Mouse (Mus musculus) layer of hippocampus, postnatal 36 days (tissue): ENCODE measurements at regions not wholly inside any gene's neighbourhood (a gene's known extent, or its start where the extent isn't known, plus 50 kb on each side); places are given as distances from the start of the nearest gene placed in this dataset.
A peak's percentile ranks its signal among the peaks of the same experiment; 100 is the strongest.

Experiments used
- DNase-seq, 2 experiments: peaks; one replicate each; pipeline ENCODE4 v3.0.0; 2022

GRCm38 (mm10) chr19:44626261-44626660 lies 63.6 kb downstream of the Hif1an start:
- DNase-seq, result no peak

- DNase-seq, result no peak
Measured at GRCm38 (mm10) chr19:44629705-44630104, 67.1 kb downstream of the Hif1an start.

- no peak for DNase-seq
Measured at GRCm38 (mm10) chr19:44631356-44632007, 68.8 kb downstream of the Hif1an start.

- DNase-seq, result no peak
Measured at GRCm38 (mm10) chr19:44637145-44637719, 74.6 kb downstream of the Hif1an start.

- DNase-seq, result no peak
Measured at GRCm38 (mm10) chr19:44640021-44640420, 77.4 kb downstream of the Hif1an start.

GRCm38 (mm10) chr19:44640551-44640950 lies 77.9 kb downstream of the Hif1an start:
- no peak for DNase-seq

DNA sequence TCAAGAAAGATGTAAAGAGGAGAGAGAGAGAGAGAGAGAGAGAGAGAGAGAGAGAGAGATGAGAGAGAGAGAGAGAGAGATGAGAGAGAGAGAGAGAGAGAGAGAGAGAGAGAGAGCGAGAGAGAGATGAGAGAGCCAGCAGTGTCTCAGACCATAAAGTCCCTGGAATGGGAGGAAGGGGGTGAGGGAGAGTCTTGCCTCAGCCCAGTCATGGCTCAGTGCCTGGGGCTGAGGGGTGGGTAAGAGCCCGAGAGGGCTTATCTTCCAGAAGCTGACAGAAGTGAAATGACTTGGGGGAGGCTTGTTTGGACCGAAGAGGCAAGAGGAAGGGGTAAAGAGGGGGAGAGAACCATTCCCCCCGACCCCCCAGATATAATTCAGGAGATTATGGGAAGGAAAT lies 79.6 kb downstream of the Hif1an start:
- no peak for DNase-seq

DNA sequence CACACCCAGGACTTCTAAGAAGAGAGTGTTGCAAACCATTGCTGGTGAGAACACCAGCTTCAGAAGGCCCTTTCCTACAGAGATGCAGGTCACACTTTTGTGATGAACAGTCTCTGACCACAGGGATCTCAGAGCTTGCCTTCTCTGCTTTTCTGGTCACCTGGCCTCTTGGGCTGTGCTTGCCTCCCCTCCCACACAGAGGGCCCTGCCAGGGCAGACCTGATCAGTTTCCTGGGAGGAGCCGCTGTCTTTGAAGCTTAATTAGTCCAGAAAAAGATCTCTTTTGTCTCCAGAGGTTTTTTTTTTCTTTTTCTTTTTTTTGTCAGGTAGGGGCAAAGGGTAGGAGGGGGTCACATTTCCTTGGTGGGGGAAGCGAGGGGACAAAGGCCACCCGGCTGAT lies 81.7 kb downstream of the Hif1an start:
- no peak for DNase-seq

DNA sequence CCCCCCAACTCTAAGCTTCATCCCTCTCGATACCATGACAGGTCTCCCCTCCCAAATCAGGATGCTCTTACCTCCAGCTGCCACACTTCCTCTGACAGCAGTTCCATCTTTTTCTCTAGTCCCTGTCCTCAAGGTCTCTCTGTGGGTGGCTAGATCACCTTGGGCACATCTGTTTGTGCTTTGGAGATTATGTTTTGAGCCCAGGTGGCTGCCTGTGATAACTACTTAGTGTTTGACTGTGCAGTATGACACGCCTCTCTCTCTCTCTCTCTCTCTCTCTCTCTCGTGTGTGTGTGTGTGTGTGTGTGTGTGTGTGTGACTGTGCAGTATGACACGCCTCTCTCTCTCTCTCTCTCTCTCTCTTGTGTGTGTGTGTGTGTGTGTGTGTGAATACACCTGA lies 82.3 kb downstream of the Hif1an start:
- DNase-seq, result no peak

GRCm38 (mm10) chr19:44646548-44646947 lies 83.9 kb downstream of the Hif1an start:
- DNase-seq, result no peak

- no peak for DNase-seq
Measured at GRCm38 (mm10) chr19:44649206-44649605, 86.6 kb downstream of the Hif1an start.

- DNase-seq, result no peak
Measured at GRCm38 (mm10) chr19:44650841-44651240, 88.2 kb downstream of the Hif1an start.

GRCm38 (mm10) chr19:44651605-44652004 lies 89.0 kb downstream of the Hif1an start:
- DNase-seq, result no peak

GRCm38 (mm10) chr19:44655719-44656118 lies 93.1 kb downstream of the Hif1an start:
- DNase-seq, result no peak

GRCm38 (mm10) chr19:44659316-44659715 lies 96.5 kb upstream of the Pax2 start:
- DNase-seq, result no peak

DNA sequence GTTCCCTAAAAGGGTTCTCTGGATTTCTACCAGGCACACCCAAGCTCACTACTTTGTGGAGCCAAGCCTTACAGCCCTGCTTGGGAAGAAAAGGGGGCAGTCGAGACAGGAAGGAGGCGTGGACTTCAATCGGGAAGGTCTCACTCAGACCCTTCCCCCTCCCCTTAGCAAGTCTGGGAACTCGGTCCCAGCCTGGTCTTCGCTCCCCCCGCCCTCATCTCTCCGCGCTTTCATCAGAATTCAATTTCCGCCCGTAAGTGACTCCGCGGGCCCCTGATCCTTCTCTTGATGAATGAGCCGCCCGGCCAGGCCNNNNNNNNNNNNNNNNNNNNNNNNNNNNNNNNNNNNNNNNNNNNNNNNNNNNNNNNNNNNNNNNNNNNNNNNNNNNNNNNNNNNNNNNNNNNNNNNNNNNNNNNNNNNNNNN lies 86.3 kb upstream of the Pax2 start:
- DNase-seq, result no peak

DNA sequence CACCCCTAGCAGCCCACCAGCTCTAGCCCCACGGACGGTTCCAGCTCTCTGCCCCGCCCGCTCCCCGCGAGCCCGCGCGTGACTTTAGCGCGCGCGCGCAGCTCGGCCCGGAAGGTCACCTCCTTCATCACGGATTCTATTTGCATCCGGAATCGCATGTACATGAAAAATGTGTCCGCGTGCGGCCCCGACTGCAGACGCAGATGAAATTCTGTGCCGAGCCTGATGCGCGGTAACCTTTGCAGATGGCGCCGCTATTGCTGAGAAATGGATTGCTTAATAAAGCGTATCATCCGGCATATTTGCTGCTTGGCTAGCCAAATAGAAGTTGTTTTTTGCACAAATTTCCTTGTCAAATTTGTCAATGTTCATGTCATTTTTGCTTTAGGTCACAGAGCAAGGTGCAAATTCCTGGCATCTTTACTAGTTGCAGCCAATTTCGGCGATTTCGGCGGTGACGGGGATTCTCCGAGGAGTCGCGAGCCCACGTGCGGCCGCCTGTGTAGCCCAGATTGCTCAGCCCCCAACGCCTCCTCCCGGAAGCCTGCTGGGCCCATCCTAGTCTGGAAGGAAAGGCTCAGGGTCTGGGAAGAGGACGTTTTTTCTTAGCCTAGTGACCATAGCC lies 81.1 kb upstream of the Pax2 start:
- no peak for DNase-seq

DNA sequence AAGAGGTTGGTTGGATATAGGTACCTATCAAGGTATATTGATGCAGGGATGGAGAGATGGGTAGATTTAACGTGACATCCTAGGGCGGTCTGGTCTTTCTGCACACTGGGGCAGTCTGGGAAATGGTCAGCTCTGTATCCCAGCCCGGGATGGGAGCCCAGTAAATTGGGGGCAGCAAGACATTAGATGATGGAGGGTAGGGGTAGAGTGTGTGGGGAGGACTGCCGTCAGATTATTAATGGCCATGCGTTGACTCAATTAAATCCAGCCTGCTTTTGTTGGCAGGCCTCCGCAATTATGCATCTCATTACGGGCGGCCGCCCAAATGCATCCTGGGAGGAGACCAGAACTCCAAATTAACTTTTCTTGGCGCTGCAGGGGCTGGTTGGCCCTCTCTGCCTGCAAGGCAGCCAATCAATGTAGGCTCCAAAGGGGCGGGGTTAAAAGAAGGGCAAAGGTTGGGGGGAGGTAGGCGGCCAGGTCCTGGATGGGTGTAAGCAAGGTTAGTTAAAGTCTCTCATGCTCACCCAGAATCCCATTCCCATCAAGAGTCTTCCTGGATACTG lies 79.2 kb upstream of the Pax2 start:
- no peak for DNase-seq

DNA sequence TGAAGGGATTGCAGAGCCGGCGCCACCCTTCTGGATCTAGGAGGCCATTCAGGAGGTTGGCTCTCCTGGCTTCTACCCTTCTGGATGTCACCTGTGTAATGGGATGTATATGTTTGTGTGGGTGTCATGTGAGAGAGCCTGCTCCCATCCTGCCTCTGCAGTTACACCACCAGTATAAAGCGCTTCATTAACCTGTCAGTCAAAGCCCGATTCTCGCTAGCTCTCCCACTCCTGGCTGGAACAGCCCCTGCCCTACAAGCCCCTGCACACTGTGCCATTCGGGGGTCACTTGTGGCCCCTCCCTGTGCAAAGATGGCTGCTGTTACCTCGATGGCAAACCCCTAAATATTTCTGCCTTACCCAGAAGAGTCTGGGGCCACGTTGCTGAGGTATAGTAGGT lies 78.5 kb upstream of the Pax2 start:
- DNase-seq, result no peak

DNA sequence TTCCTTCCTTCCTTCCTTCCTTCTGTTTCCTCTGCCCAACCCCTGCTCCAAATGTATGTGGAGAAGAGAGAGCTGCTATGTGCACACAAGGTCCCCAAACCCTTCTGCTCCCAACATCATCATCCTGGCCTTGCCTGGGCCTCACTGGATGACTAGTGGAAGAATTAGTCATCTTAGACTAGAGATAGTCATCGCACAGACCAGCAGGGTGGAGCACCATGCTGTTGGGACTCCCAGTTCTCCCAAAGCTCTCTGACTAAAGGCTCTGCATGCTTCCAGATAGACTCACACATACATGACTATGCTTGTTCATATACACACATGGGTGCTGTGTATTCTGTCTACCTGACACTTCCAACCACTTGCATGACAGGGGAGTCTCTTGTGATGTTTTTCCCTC lies 77.2 kb upstream of the Pax2 start:
- no peak for DNase-seq

GRCm38 (mm10) chr19:44681675-44682074 lies 74.2 kb upstream of the Pax2 start:
- DNase-seq, result no peak

- DNase-seq, result no peak
Measured at GRCm38 (mm10) chr19:44683191-44683590, 72.7 kb upstream of the Pax2 start.

DNA sequence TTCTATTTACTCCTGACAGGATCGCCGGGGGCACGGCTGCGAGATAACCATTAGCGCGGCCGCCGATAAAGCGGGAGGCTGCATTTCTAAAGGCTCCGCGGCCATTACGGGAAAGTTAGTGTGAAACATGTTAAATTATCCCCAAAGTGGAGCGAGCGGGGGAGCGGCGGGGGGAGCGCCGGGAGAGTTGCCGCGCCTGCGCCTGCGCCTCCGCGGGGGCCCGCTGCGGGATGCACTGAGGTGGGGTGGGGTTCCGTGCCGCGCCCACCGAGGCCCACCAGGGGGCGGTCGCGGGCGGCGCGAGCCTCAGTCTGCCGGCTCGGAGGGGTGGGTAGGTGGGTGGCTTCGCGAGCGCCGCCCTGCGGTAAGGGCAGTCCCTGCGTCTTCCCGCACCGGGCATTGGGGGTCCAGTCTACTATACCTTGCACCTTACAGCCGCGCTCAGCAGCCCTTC lies 71.8 kb upstream of the Pax2 start:
- DNase-seq, result peak; percentile 40 to 45

- DNase-seq, result no peak
Measured at GRCm38 (mm10) chr19:44686061-44686460, 69.8 kb upstream of the Pax2 start.
